Mouse (Mus musculus) heart, postnatal 4 days (tissue): ENCODE results near the gene Iltifb. TPM values are rescaled to one million over a fixed set of nuclear protein-coding genes. Genes with fewer than 3 reads are reported as not detected.
"Not testable (repeated sequence)": the region's sequence is repeated elsewhere in the genome, so short reads cannot be mapped to it uniquely, and the experiment has no call there.

ENCODE experiments used
- DNase-seq: peaks from one replicate; pipeline ENCODE4 v3.0.0; 2021
- total RNA-seq, 2 experiments: library from RNA; stranded (reverse); gene quantifications; 2 replicates each; pipeline ENCODE4 v1.2.3; 2021

Gene Iltifb
- not detected for total RNA-seq

- no peak for DNase-seq
Measured at GRCm38 (mm10) chr10:118294938-118295337, at the start of gene Iltifb. Gene Iltifb, minus strand, starts transcription at chr10:118295038.

- DNase-seq: not testable (repeated sequence)
Measured at GRCm38 (mm10) chr10:118343155-118343554, 48.3 kb upstream of the Iltifb start, which contains the start of gene Gm9046. Gene Gm9046, minus strand, starts transcription at chr10:118343255.

- DNase-seq: not testable (repeated sequence)
Measured at GRCm38 (mm10) chr10:118337731-118338130, 42.9 kb upstream of the Iltifb start, which contains the start of gene Gm9045. Gene Gm9045, minus strand, starts transcription at chr10:118337831.

GRCm38 (mm10) chr10:118332308-118332707 is 37.5 kb upstream of the Iltifb start, which contains the start of gene Gm9044:
Gene Gm9044, minus strand, starts transcription at chr10:118332408.
- not testable (repeated sequence) for DNase-seq

GRCm38 (mm10) chr10:118326869-118327268 is 32.0 kb upstream of the Iltifb start, which contains the start of gene Gm9040:
Gene Gm9040, minus strand, starts transcription at chr10:118326969.
- not testable (repeated sequence) for DNase-seq

GRCm38 (mm10) chr10:118319024-118319423 is 24.2 kb upstream of the Iltifb start:
- DNase-seq: no peak

GRCm38 (mm10) chr10:118302133-118302532 is 7.3 kb upstream of the Iltifb start:
- DNase-seq: not testable (repeated sequence)

- not testable (repeated sequence) for DNase-seq
Measured at GRCm38 (mm10) chr10:118283016-118283415, 11.8 kb downstream of the Iltifb start.

GRCm38 (mm10) chr10:118282565-118282964 is 12.3 kb downstream of the Iltifb start:
- not testable (repeated sequence) for DNase-seq

- not testable (repeated sequence) for DNase-seq
Measured at GRCm38 (mm10) chr10:118278069-118278468, 16.8 kb downstream of the Iltifb start.

- not testable (repeated sequence) for DNase-seq
Measured at GRCm38 (mm10) chr10:118271416-118271815, 23.4 kb downstream of the Iltifb start.

GRCm38 (mm10) chr10:118268812-118269211 is 26.0 kb downstream of the Iltifb start:
- DNase-seq: not testable (repeated sequence)

- not testable (repeated sequence) for DNase-seq
Measured at GRCm38 (mm10) chr10:118258388-118258787, 36.5 kb downstream of the Iltifb start, which contains the start of gene Gm32802. Gene Gm32802, plus strand, starts transcription at chr10:118258688.

- peak; percentile 28 for DNase-seq
Measured at GRCm38 (mm10) chr10:118250852-118251295, 44.0 kb downstream of the Iltifb start.

- DNase-seq: not testable (repeated sequence)
Measured at GRCm38 (mm10) chr10:118249006-118249595, 45.7 kb downstream of the Iltifb start.

GRCm38 (mm10) chr10:118240680-118241079 is 54.2 kb downstream of the Iltifb start, which contains the start of gene Gm32717:
Gene Gm32717, minus strand, starts transcription at chr10:118240780.
- DNase-seq: not testable (repeated sequence)

Other genes with a start within 250 kb of the Iltifb start
- gene Mdm1, start 153.2 kb downstream of the Iltifb start, total RNA-seq: 10 to 100 TPM in 1 of 2 experiments, 1 to 10 TPM in 1; 9.6 to 13.1 TPM
- gene Il22, start 90.1 kb downstream of the Iltifb start, total RNA-seq: not detected
- under 1 TPM; 0.56 to 0.57 TPM for gene Gm32717, start 54.3 kb downstream of the Iltifb start, total RNA-seq
- gene Gm32802, start 36.4 kb downstream of the Iltifb start, total RNA-seq: under 1 TPM; 0.56 to 0.57 TPM
- not detected for gene Gm9040, start 31.9 kb upstream of the Iltifb start, total RNA-seq
- gene Gm9044, start 37.4 kb upstream of the Iltifb start, total RNA-seq: not detected
- gene Gm9045, start 42.8 kb upstream of the Iltifb start, total RNA-seq: not detected
- gene Gm9046, start 48.2 kb upstream of the Iltifb start, total RNA-seq: not detected
- gene Gm9048, start 53.6 kb upstream of the Iltifb start, total RNA-seq: not detected
- gene Gm9049, start 59.1 kb upstream of the Iltifb start, total RNA-seq: not detected
- gene Ifng, start 146.0 kb upstream of the Iltifb start, total RNA-seq: not detected